Mouse (Mus musculus) midbrain, embryonic 14.5 days (tissue): ENCODE results near the gene Ino80. TPM values are rescaled to one million over a fixed set of nuclear protein-coding genes. Genes with fewer than 3 reads are reported as not detected.

Experiments
- ATAC-seq: fragments of 200-750 bp; cut with Nextera tagmentation; 2 replicates; pipeline ENCODE4 v1.8.0; 2017; ENCODE audit warnings: moderate number of reproducible peaks, moderate library complexity; ENCODE audit not compliant: low FRiP score, low TSS enrichment
- DNase-seq: peaks from one replicate; pipeline ENCODE4 v3.0.0-alpha.2; 2015
- H3K27ac ChIP-seq: fragments of 300-500 bp; sonication (generic); replicated peaks from 2 replicates; pipeline ENCODE4 v1.5.1; 2014; ENCODE audit warnings: mild to moderate bottlenecking, low read depth, low read length, moderate library complexity
- H3K27me3 ChIP-seq: fragments of 300-500 bp; sonication (generic); 2 replicates; pipeline ENCODE4 v1.6.1; 2014; ENCODE audit warnings: low read length, control low read depth, mixed read lengths; ENCODE audit not compliant: control insufficient read depth, insufficient read depth
- H3K36me3 ChIP-seq: fragments of 300-500 bp; sonication (generic); 2 replicates; pipeline ENCODE4 v1.6.1; 2014; ENCODE audit warnings: low read length, control low read depth; ENCODE audit not compliant: control insufficient read depth, insufficient read depth
- H3K4me1 ChIP-seq: fragments of 300-500 bp; sonication (generic); 2 replicates; pipeline ENCODE4 v1.6.1; 2014; ENCODE audit warnings: mild to moderate bottlenecking, antibody characterized with exemption, low read length, control low read depth; ENCODE audit not compliant: control insufficient read depth, insufficient read depth
- H3K4me2 ChIP-seq: fragments of 300-500 bp; sonication (generic); 2 replicates; pipeline ENCODE4 v1.6.1; 2014; ENCODE audit warnings: mild to moderate bottlenecking, low read length, moderate library complexity
- H3K4me3 ChIP-seq: fragments of 300-500 bp; sonication (generic); replicated peaks from 2 replicates; pipeline ENCODE4 v1.5.1; 2014; ENCODE audit warnings: low read depth, low read length
- H3K9ac ChIP-seq: fragments of 300-500 bp; sonication (generic); replicated peaks from 2 replicates; pipeline ENCODE4 v1.6.1; 2014; ENCODE audit warnings: mild to moderate bottlenecking, low read length, moderate library complexity
- H3K9me3 ChIP-seq: fragments of 300-500 bp; sonication (generic); 2 replicates; pipeline ENCODE4 v1.6.1; 2016; ENCODE audit warnings: low read length, control low read depth, mixed read lengths; ENCODE audit not compliant: control insufficient read depth
- WGBS: fragments of 180-500 bp; shearing (Covaris S2); extraction: QIAGEN DNeasy Blood & Tissue Kit; methylation state at CpG from one replicate; pipeline ENCODE4 v1.1.7; 2014; 5-methylcytosine and 5-hydroxymethylcytosine counted together
- polyA plus RNA-seq: library from polyadenylated mRNA; unstranded; fragments of >200 nt; fragmentation: Nextera tagmentation; extraction: Ambion mirVana; gene quantifications from 2 replicates; pipeline ENCODE4 v1.2.1, GENCODE M21; 2014

The Ino80 gene
- polyA plus RNA-seq, 1 experiment from 2014 or later: 6.5 TPM

DNA sequence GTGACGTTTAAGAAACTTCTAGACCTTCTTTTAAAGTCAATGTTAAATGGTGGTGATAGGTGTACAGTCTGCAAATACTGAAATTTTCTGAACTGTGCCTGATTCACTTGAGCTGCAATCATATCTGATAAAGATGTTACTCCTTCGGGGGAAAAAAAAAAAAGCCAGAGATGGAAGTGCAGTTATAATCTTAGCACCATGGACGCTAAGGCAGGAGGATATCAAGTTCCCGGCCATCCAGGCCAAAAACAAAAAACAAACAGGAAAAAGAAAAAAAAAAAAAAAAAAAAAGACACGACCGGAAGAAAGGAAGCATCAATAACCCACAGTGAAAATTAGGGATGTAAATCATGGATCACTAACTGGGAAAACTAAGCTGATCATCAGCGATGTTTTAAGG, 1.3 kb downstream of the Ino80 start:
- no peaks in the 10 kb centered on the region for H3K36me3 ChIP-seq
- H3K4me3 ChIP-seq: peak overlapping the region; percentile 91
- peak overlapping the region; percentile 98; the same call in 1 of the 2 replicates for H3K9ac ChIP-seq
- H3K9me3 ChIP-seq: no peaks in the 10 kb centered on the region
- DNase-seq (no peak), ATAC-seq (no peak)
- H3K27me3 ChIP-seq: no peaks in the 10 kb centered on the region
- WGBS: 33% methylated on average over 7 of the region's 7 CpGs
- peak overlapping the region; percentile 84 for H3K4me2 ChIP-seq
- no peak overlapping the region for H3K27ac ChIP-seq
- H3K4me1 ChIP-seq: peaks cover 12% of the 10 kb centered on the region; the same call in 1 of the 2 replicates

DNA sequence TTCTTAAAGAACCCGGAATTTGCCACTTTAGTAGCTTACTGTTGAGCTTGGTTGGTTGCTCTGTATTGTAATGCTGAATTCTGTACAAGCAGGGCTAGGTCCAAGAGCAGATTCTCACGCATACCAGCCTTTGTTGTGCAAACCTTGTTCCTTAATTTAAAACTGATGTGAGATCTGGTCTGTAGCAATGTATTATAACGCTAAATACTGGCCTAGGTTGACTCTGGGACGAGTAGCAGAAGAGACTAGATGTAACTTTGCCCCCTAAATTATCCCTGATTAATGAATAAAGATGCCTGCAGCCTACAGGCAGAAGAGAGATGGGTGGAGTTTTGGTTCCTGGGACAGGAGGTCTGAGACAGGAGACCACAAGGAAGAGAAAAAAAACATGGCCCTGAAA, 13.5 kb downstream of the Ino80 start:
- no peaks in the 10 kb centered on the region for H3K27me3 ChIP-seq
- no peaks in the 10 kb centered on the region for H3K36me3 ChIP-seq
- no peak overlapping the region for H3K4me3 ChIP-seq
- no peak overlapping the region for H3K9ac ChIP-seq
- no peak overlapping the region for H3K4me2 ChIP-seq
- no peak for DNase-seq
- WGBS: 65% methylated on average over 4 of the region's 4 CpGs
- ATAC-seq: no peak
- no peaks in the 10 kb centered on the region for H3K4me1 ChIP-seq
- no peak overlapping the region for H3K27ac ChIP-seq
- no peaks in the 10 kb centered on the region for H3K9me3 ChIP-seq

DNA sequence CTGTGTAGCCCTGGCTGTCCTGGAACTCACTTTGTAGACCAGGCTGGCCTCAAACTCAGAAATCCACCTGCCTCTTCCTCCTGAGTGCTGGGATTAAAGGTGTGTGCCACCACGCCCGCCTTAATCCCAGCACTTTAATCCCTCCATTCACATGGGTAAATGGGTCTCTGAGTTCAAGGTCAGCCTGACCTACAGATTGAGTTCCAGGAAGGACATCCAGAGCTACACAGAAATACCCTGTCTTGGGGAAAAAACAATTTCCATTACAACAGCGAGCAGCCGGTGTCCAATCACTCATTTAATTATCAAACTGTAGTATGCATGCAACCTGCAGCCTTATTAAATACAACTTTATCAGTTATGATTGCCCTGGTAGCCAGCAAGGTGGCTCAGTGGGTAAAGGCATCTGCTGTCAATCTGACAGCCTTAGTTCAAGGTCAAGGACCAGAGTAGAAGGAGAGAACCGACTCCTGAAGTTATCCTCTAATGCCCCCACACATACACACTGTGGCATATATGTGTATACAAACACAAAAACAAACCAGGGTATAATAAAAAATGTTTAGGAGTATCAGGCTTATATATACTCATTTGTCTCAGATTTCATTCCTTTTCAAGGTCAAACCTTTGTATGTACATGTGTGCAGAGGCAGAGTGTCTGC, 14.2 kb downstream of the Ino80 start:
- no peak overlapping the region for H3K4me3 ChIP-seq
- no peaks in the 10 kb centered on the region for H3K4me1 ChIP-seq
- H3K9ac ChIP-seq: no peak overlapping the region
- H3K27ac ChIP-seq: no peak overlapping the region
- no peak overlapping the region for H3K4me2 ChIP-seq
- no peaks in the 10 kb centered on the region for H3K27me3 ChIP-seq
- 96% methylated on average over 5 of the region's 5 CpGs for WGBS
- no peak for DNase-seq
- H3K36me3 ChIP-seq: 0 out of 2 replicates have a peak, but pooled peaks cover under 1% of the 10 kb centered on the region
- no peaks in the 10 kb centered on the region for H3K9me3 ChIP-seq
- no peak for ATAC-seq

DNA sequence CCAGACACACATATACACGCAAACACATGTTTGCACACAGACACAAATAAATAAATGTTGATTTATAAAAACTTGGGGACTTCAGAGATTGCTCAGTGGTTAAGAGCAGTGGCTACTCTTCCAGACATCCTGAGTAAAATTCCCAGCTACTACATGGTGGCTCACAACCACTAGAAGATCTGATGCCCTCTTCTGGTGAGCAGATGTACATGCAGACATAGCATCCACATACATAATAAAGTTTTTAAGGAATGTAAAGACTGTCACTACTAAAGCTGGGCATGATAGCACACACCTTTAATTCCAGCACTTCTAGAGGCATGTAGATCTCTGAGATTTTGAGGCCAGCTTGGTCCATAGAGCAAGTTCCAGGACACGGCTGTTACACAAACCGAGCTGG, 16.5 kb downstream of the Ino80 start:
- Histone ChIP-seq H3K36me3 (peaks cover 10% of the 10 kb centered on the region), H3K4me1 (no peaks in the 10 kb centered on the region), H3K9me3 (no peaks in the 10 kb centered on the region), H3K9ac (no peak overlapping the region), H3K4me2 (no peak overlapping the region), H3K4me3 (no peak overlapping the region), H3K27ac (no peak overlapping the region), H3K27me3 (no peaks in the 10 kb centered on the region)
- 97% methylated on average over 3 of the region's 3 CpGs for WGBS
- DNase-seq (no peak), ATAC-seq (no peak)

DNA sequence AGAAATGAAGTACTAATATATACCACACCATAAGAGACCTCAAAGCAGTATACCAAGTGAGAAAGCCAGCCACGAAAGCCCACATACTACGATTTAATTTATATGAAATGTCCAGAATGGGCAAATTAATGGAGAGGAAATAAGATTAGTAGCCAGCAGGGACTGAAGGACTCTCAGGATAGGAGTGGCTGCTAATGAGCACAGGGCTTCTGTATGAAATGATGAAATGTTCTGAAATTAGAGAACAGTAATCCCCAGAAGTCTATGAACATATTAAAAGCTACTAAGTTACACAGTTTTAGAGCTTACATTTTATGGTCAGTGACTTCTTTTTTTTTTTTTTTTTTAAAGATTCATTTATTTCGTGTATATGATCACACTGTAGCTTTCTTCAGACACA, 22.9 kb downstream of the Ino80 start:
- Histone ChIP-seq H3K4me3 (no peak overlapping the region), H3K4me2 (no peak overlapping the region), H3K27me3 (no peaks in the 10 kb centered on the region), H3K4me1 (no peaks in the 10 kb centered on the region), H3K36me3 (peaks cover 60% of the 10 kb centered on the region), H3K27ac (no peak overlapping the region), H3K9me3 (no peaks in the 10 kb centered on the region), H3K9ac (no peak overlapping the region)
- DNase-seq (no peak), ATAC-seq (no peak)
- WGBS: 95% methylated on average over 3 of the region's 3 CpGs

DNA sequence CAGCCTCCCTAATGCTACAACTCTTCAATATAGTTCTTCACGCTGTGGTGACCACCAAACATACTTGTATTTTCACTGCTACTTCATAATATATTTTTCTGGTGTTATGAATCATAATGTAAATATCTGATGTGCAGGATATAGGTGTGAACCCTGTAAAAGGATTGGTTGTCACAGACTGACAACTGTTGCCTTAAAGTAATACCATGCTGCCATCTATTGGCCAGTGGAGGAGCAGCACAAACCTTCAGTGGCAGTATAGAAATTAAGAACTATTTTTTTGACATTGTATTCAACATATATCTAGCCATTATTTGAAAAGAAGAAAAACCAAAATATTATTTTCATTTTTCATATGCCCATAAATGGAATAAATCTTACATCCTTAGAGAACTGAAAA, 40.5 kb downstream of the Ino80 start:
- Histone ChIP-seq H3K4me1 (no peaks in the 10 kb centered on the region), H3K36me3 (peaks cover 62% of the 10 kb centered on the region), H3K4me3 (no peak overlapping the region), H3K9ac (no peak overlapping the region), H3K4me2 (no peak overlapping the region), H3K9me3 (no peaks in the 10 kb centered on the region), H3K27me3 (no peaks in the 10 kb centered on the region), H3K27ac (no peak overlapping the region)
- DNase-seq (peak; percentile 81), ATAC-seq (no peak)
- 93% methylated on average over 1 of the region's 1 CpGs for WGBS

DNA sequence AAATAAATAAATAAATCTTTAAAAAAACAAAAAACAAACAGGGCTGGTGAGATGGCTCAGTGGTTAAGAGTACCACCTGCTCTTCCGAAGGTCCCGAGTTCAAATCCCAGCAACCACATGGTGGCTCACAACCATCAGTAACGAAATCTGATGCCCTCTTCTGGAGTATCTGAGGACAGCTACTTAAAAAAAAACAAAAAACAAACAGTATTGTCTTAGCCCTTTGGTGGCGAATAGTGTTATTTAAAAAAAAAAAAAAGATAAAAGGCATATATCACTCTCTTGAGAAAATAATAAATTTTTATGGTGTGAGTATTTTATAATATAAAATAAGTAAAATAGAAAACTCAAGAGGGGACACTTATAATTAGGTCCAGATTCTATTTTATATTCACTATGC, 41.0 kb downstream of the Ino80 start:
- 94% methylated on average over 4 of the region's 4 CpGs for WGBS
- Histone ChIP-seq H3K9me3 (no peaks in the 10 kb centered on the region), H3K27me3 (no peaks in the 10 kb centered on the region), H3K36me3 (peaks cover 60% of the 10 kb centered on the region), H3K4me1 (no peaks in the 10 kb centered on the region), H3K4me3 (no peak overlapping the region), H3K27ac (no peak overlapping the region), H3K4me2 (no peak overlapping the region), H3K9ac (no peak overlapping the region)
- ATAC-seq: no peak
- no peak for DNase-seq

DNA sequence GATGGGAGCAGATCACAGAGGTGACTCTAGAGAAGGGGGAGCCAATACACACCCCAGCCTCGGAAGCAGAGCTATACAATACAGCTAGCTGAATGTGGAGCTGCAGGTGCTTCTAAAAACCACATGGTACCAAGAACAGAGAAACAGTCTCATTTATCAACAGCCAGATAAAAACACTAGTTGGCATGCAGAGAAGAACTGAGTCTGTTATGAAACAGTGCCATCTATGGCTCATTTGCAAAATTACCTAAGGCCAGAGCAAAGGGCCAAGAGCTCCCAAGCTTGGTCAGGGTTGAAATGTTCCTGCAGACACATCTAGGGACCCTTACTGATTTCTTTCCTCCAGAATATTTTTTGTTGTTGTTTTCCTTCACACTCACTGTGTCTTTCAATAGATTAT, 63.7 kb downstream of the Ino80 start:
- no peak overlapping the region for H3K27ac ChIP-seq
- peak; percentile 76 for DNase-seq
- WGBS: 68% methylated on average over 1 of the region's 1 CpGs

DNA sequence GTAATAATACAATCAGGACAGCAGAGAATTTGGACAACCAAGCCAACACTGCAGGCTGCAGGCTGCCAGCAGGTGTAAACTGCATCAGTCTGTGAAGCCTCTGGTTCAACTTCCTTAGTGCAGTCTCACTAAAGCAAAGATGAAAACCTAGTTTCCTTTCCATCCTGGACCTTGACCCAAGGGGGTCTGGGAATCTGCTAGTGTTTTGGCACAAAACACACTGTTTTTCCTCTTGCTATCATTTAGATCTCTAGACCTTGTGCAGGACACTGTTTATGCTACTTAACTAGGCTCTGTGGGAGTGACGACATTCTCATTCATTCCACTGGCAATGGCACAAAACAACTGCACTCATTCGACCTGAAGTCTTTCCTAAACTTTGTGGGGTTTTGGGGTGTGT, 65.8 kb downstream of the Ino80 start:
- Histone ChIP-seq H3K27ac (no peak overlapping the region), H3K36me3 (peaks cover 52% of the 10 kb centered on the region), H3K4me3 (no peak overlapping the region), H3K9me3 (no peaks in the 10 kb centered on the region), H3K4me1 (no peaks in the 10 kb centered on the region), H3K27me3 (no peaks in the 10 kb centered on the region), H3K9ac (no peak overlapping the region), H3K4me2 (no peak overlapping the region)
- DNase-seq: no peak
- ATAC-seq: no peak
- WGBS: 91% methylated on average over 2 of the region's 2 CpGs

More for the DNA sequence above, 63.7 kb downstream of the Ino80 start:
- Histone ChIP-seq H3K9ac (no peak overlapping the region), H3K4me3 (no peak overlapping the region), H3K4me1 (no peaks in the 10 kb centered on the region), H3K4me2 (no peak overlapping the region), H3K36me3 (peaks cover 60% of the 10 kb centered on the region), H3K27me3 (no peaks in the 10 kb centered on the region), H3K9me3 (no peaks in the 10 kb centered on the region)
- ATAC-seq: no peak
